Mouse (Mus musculus): ENCODE measurements around the gene BC147527.

GRCm38 (mm10) chr13:120310749-120311148 is 10.6 kb downstream of the BC147527 start:
- TF ChIP-seq POLR2A (IDR thresholded peaks at IDR 0.05; ENCODE audit: borderline replicate concordance, control insufficient read depth, low read depth, low read length) (no peak), CTCF (IDR thresholded peaks at IDR 0.05; ENCODE audit: control insufficient read depth, insufficient read depth, low read length) (no peak)

Data from bone marrow, adult 2 months (tissue).